Mouse (Mus musculus) cerebellum, adult 11 months (tissue): ENCODE measurements around the gene Kifap3.
"Not testable (repeated sequence)": the region's sequence is repeated elsewhere in the genome, so short reads cannot be mapped to it uniquely, and the experiment has no call there.

ENCODE experiments used
- DNase-seq: peaks from one replicate; pipeline ENCODE4 v3.0.0; 2022

Gene Kifap3

GRCm38 (mm10) chr1:163779336-163780115 lies at the start of gene Kifap3:
Gene Kifap3 (plus strand): TSS chr1:163779583.
- peak; percentile 99 for DNase-seq

- not testable (repeated sequence) for DNase-seq
Observed at GRCm38 (mm10) chr1:163731166-163731565, 48.2 kb upstream of the Kifap3 start.

- DNase-seq, result no peak
Observed at GRCm38 (mm10) chr1:163736441-163737238, 42.7 kb upstream of the Kifap3 start.

- no peak for DNase-seq
Observed at GRCm38 (mm10) chr1:163737239-163737533, 42.2 kb upstream of the Kifap3 start.

GRCm38 (mm10) chr1:163751360-163751992 lies 27.9 kb upstream of the Kifap3 start:
- DNase-seq, result no peak

DNA sequence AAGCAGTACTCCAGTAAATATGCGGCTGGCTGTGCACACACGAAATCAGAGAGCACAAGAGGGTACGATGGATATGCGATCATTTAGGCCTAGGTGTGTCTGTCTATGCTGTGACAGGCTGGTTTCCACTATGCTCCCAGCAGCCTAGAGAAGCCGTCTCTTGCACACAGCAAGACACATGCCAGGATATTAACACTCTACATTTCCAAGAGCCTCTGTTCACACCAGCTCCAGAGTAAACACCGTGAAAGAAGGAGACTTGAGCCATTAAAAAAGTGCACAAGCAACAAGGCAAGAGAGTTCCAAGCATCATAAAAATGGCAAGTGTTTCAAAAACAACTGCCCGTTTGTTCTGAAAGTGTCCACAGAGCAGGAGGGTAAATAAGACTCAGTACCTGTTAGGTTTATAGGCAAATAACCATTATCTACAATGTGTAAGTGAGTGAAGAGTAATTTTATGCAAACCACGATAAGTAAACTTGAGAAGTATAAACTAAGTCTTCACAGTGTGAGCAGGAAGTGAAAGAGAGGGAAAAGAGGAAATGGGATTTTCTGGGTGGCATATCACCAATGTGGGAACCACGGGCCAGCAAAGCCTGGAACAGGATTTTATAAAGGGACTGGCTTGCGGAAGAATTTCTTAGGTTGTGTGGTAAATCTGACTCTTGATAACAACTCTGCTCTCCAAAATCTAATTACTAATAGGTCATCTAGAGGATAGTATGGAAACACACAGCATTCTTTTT lies 21.7 kb upstream of the Kifap3 start:
- DNase-seq, result no peak

GRCm38 (mm10) chr1:163783577-163783976 lies 4.2 kb downstream of the Kifap3 start:
- DNase-seq, result not testable (repeated sequence)

DNA sequence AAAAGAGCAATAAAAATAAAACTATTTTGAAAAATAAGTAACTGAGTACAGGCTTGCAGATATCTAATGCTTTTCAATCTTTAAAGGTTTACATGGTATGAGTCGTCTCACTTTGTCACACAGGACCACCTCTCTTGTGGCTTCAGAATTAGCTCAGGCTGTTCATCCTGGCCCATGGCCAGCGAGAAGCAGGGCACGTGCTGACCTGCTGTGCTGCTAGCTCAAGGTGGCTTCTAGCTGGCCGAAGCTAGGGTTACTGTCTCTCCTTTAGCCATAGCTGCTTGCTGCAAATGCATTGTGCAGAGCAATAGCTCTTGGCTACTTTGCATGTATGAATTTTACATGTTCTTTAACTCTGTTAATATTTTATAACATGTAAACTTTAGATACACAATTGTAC lies 42.0 kb downstream of the Kifap3 start:
- DNase-seq, result peak; percentile 19

DNA sequence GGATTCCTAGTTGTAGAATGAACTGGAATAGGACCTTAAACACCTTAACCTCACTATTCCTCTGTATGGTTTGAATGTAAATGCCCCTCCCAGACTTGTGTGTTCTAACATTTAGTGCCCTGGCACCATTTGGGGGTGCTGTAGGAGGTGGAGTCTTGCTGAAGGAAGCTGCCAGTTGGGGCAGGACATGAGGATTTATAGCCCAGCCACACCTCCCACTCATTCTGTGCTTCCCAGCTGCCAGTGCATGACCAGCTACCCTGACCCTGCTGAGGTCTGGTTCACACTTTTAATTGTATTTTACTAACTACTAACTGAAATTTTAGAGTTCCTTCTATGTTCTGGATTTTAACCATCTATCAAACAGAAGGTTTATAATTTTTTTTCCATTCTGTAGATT lies 50.1 kb downstream of the Kifap3 start:
- no peak for DNase-seq

GRCm38 (mm10) chr1:163834066-163834465 lies 54.7 kb downstream of the Kifap3 start:
- DNase-seq, result no peak

GRCm38 (mm10) chr1:163835062-163835461 lies 55.7 kb downstream of the Kifap3 start:
- no peak for DNase-seq

- DNase-seq, result not testable (repeated sequence)
Observed at GRCm38 (mm10) chr1:163838482-163838881, 59.1 kb downstream of the Kifap3 start.

- DNase-seq, result no peak
Observed at GRCm38 (mm10) chr1:163840555-163840954, 61.2 kb downstream of the Kifap3 start.

GRCm38 (mm10) chr1:163842238-163842637 lies 62.9 kb downstream of the Kifap3 start:
- no peak for DNase-seq

DNA sequence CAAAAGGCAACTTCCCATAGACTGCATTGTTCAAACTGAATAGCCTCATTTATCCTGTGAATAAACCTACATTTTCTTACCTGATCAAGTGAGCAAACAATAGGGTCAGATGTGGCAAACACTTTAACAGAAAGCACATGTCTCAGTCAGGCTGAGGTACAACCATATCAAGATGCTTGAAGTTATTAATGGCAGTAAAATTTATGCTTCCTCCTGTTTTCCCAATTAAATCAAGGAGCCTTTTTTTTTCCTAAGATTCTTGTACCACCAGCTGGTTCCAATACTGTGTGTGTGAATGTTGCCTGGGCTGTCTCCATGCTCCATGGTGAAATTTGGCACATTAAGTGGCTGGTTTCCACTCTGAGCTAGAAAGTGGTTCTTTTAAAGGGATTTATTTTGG lies 64.5 kb downstream of the Kifap3 start:
- DNase-seq, result no peak

- no peak for DNase-seq
Observed at GRCm38 (mm10) chr1:163852884-163853560, 73.6 kb downstream of the Kifap3 start.

GRCm38 (mm10) chr1:163858420-163858819 lies 79.0 kb downstream of the Kifap3 start:
- DNase-seq, result no peak

GRCm38 (mm10) chr1:163861538-163861937 lies 82.2 kb downstream of the Kifap3 start:
- no peak for DNase-seq

GRCm38 (mm10) chr1:163873158-163873557 lies 93.8 kb downstream of the Kifap3 start:
- no peak for DNase-seq

DNA sequence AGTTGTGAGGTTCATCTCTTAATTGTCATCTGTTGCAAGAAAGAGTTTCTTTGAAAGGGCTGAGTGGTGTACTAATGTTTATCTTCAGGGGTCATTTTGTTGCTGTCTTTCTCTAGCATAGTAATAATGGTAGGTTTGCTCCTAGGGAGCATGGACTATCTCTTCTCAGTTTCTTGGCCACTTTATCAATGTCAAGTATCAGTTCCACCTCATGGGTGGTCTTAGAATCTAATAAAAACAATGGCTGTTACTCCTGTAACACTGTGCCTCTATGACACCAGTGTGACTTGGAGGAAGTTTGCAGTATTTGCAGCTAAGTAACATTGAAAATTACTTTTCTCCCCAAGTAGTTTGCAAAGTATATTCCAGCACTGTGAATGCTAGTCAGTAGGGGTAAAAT lies 110.2 kb downstream of the Kifap3 start:
- DNase-seq, result no peak

- DNase-seq, result no peak
Observed at GRCm38 (mm10) chr1:163893294-163893693, 113.9 kb downstream of the Kifap3 start.

GRCm38 (mm10) chr1:163893774-163894527 lies 114.6 kb downstream of the Kifap3 start:
- DNase-seq, result no peak
